Mouse (Mus musculus) lung, adult 2 months (tissue): ENCODE data around the gene Bzw1.

Source experiments
- CTCF ChIP-seq: fragments of 200-500 bp; IDR thresholded peaks from 2 replicates; pipeline ENCODE4 v1.5.1; 2011; ENCODE audit warnings: mild to moderate bottlenecking, low read length, control low read depth; ENCODE audit not compliant: insufficient read depth
- POLR2A ChIP-seq: fragments of 200-500 bp; IDR thresholded peaks from 2 replicates; pipeline ENCODE4 v1.6.1; 2011; ENCODE audit warnings: low read depth, mild to moderate bottlenecking, control low read depth, low read length, borderline replicate concordance; ENCODE audit errors: extremely low read depth

GRCm38 (mm10) chr1:58366737-58367471, 25.8 kb upstream of the Bzw1 start:
- TF ChIP-seq CTCF (no peak), POLR2A (no peak)
